Mouse (Mus musculus): ENCODE data around the gene Slain2. TPM values are rescaled to one million over a fixed set of nuclear protein-coding genes. Genes with fewer than 3 reads are reported as not detected.
"Not testable (repeated sequence)": the region's sequence is repeated elsewhere in the genome, so short reads cannot be mapped to it uniquely, and the experiment has no call there.

Slain2 gene
- polyA plus RNA-seq, 1 experiment from 2014 or later, result 15.2 TPM

DNA sequence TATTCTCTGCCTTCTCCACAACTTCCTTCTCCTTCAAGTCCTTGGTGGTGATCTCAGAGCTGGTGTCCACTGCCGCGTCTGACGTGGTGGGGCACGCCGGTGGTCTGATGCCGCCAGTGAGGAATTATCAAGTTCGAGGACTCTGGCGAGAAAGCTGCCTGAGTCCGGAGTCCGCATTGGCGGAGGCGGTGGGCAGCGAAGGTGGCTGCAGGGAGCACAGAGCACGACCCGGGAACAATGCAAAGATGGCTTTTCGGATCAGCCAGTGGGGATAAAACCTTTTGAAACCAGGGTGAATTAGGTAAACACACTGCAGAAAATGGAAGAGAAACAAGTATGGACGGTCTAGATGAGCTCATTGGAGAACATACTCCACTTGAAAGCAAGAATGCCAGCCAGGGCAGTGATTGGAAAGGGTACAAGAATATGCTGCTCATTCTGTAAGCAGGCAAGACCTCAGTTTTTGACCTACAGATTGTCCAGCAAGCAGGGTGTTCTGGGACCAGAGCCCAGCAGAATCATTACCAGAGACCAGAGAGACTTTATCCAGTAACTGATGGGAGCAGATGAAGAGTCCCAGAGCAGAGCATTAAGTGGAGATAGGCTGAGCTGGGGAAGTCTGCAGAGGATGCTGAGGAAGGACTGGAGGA is 19.0 kb downstream of the Slain2 start:
- 94% methylated on average over 17 of the region's 17 CpGs for WGBS
- H3K27me3 ChIP-seq (ENCODE audit: insufficient read depth, poor library complexity, severe bottlenecking), result no peaks in the 10 kb centered on the region

DNA sequence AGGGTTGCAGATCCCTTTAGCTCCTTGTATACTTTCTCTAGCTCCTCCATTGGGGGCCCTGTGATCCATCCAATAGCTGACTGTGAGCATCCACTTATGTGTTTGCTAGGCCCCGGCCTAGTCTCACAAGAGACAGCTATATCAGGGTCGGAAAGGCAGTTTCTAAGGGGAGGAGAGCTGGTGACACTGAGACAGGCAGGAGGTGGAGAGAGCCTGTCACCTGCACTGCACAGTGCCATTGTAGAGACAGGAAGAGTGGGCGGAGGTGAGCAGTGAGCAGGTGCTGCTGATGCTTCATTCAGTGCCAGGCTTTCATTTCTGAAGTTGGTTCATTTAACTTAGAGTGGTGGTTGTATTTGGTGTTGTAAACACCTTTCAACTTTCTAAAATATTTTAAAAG is 24.3 kb downstream of the Slain2 start:
- H3K27ac ChIP-seq; H3K9me3 ChIP-seq; DNase-seq (ENCODE audit: low spot score); H3K4me1 ChIP-seq (replicated peaks); H3K4me3 ChIP-seq; H3K27me3 ChIP-seq (ENCODE audit: insufficient read depth, poor library complexity, severe bottlenecking): not testable (repeated sequence)
- peaks cover 27% of the 10 kb centered on the region for H3K36me3 ChIP-seq
- WGBS, result 94% methylated on average over 3 of the region's 3 CpGs

More for the DNA sequence above, 19.0 kb downstream of the Slain2 start:
- H3K36me3 ChIP-seq, result peaks cover 12% of the 10 kb centered on the region
- H3K4me3 ChIP-seq, result no peak overlapping the region
- no peak overlapping the region for H3K27ac ChIP-seq
- no peaks in the 10 kb centered on the region for H3K4me1 ChIP-seq (replicated peaks)
- DNase-seq (ENCODE audit: low spot score), result no peak
- H3K9me3 ChIP-seq, result no peaks in the 10 kb centered on the region

DNA sequence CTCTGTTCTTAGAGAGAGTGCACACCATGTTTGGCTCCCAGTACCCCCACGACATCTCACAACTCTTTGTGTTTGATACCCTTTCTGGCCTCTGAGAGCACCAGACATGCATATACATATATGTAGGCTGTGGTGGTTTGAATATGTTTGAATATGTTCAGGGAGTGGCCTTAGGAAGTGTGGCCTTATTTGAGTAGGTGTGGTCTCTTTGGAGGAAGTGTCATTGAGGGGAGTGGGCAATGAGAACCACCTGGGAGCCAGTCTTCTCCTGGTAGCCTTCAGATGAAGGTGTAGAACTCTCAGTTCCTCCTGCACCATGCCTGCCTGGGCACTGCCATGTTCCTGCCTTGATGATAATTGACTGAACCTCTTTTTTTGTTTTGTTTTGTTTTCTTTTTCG is 25.2 kb downstream of the Slain2 start:
- Histone ChIP-seq H3K27ac (no peak overlapping the region), H3K4me3 (no peak overlapping the region), H3K36me3 (peaks cover 29% of the 10 kb centered on the region), H3K4me1 (replicated peaks) (no peaks in the 10 kb centered on the region), H3K27me3 (ENCODE audit: insufficient read depth, poor library complexity, severe bottlenecking) (no peaks in the 10 kb centered on the region), H3K9me3 (no peaks in the 10 kb centered on the region)
- 89% methylated on average over 2 of the region's 2 CpGs for WGBS
- DNase-seq (ENCODE audit: low spot score), result no peak

DNA sequence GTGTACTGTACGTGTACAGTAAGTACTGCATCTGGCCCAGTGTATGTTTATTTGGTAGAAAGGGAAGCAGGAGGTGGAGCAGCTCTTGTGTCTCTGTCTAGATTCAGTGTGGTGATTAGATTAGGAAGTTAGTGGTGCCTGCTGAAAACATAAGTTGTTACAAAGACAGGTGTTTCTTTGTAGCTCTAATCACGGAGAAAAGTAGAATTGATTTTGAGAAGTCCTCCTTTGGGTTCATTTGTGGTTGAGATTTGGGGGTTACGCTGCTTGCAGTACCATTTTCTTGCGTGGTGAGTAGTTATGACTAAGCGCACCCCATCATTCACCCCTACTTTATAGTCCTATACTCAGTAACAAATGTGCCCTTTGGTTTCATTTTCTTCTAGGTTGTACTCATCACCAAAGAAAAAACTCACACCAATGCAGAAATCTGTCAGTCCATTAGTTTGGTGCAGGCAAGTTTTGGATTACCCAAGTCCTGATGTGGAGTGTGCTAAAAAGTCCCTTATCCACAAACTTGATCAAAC is 26.9 kb downstream of the Slain2 start:
- Histone ChIP-seq H3K4me3 (no peak overlapping the region), H3K9me3 (no peaks in the 10 kb centered on the region), H3K4me1 (replicated peaks) (no peaks in the 10 kb centered on the region), H3K27me3 (ENCODE audit: insufficient read depth, poor library complexity, severe bottlenecking) (no peaks in the 10 kb centered on the region), H3K36me3 (peaks cover 35% of the 10 kb centered on the region), H3K27ac (no peak overlapping the region)
- WGBS, result 96% methylated on average over 5 of the region's 5 CpGs
- DNase-seq (ENCODE audit: low spot score), result no peak

DNA sequence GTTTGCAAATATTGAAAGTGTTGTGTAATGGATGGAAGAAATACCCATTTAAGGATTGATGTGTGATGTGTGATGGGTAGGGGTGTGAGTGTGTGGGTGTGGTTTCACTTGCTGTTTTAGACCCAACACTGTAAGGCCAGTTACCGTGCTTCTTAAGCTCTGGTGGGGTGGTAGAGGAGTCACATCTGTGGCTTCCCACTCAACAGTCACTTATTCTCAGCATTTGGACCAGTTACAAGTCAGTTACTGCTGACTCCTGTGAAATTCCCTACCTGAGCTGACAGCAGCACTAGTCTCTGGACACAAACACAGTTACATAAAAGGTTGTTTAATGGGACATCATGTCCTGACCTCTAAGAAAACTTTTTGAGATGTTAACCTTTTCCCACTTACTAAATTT is 34.0 kb downstream of the Slain2 start:
- H3K27me3 ChIP-seq (ENCODE audit: insufficient read depth, poor library complexity, severe bottlenecking), result no peaks in the 10 kb centered on the region
- peaks cover 44% of the 10 kb centered on the region for H3K36me3 ChIP-seq
- no peaks in the 10 kb centered on the region for H3K4me1 ChIP-seq (replicated peaks)
- H3K27ac ChIP-seq, result no peak overlapping the region
- no peak overlapping the region for H3K4me3 ChIP-seq
- no peaks in the 10 kb centered on the region for H3K9me3 ChIP-seq
- no peak for DNase-seq (ENCODE audit: low spot score)
- WGBS, result 98% methylated on average over 1 of the region's 1 CpGs

DNA sequence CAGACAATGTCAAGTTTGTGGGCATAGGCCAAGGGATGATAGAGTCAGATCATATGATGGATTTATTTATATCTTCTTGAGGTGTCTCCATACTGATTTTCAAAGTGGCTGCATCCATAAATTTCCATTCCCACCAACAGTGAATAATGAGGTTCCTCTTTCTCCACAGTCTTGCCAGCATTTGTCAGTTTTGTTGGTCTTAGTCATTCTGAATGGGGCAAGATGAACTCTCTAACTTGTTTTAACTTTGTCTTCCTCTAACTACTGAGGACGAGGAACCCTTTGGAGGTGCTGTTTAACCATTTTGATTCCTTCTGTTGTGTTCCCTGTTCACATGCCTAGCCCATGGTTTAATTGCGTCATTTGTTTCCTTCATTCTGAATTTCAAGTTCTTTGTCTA is 36.1 kb downstream of the Slain2 start:
- H3K27me3 ChIP-seq (ENCODE audit: insufficient read depth, poor library complexity, severe bottlenecking), result no peaks in the 10 kb centered on the region
- H3K36me3 ChIP-seq, result peaks cover 32% of the 10 kb centered on the region
- no peaks in the 10 kb centered on the region for H3K4me1 ChIP-seq (replicated peaks)
- H3K4me3 ChIP-seq, result no peak overlapping the region
- H3K27ac ChIP-seq, result no peak overlapping the region
- H3K9me3 ChIP-seq, result no peaks in the 10 kb centered on the region
- DNase-seq (ENCODE audit: low spot score), result no peak
- 95% methylated on average over 2 of the region's 2 CpGs for WGBS

DNA sequence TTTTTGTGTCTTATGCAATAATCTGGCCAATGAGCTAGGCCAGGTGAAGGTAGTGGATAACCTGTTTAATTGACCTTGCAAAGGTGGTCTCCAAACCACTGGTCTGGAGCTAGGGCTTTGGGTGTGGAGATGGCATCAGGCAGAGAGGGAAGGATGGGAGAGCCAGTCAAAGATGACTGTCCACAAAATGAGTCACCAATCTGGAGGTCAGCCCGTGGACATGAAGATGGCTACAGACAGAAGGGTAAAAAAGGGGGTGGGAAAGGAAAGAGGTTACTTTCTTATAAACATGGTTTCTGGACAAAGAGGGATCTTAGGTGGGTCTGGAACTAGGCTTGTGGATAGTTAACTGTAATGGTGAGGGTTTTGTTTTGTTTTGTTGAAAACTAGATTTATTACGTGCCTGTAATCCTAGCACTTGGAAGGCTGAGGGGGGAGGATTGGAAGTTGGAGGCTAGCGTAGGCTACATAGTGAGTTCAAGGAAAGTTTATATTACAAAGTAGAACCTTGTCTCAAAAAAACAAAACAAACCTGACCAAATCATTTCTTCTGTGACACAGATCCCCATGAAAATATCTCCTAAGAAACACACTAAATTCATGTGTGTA is 40.0 kb downstream of the Slain2 start:
- DNase-seq (ENCODE audit: low spot score), result no peak
- H3K4me3 ChIP-seq, result no peak overlapping the region
- H3K9me3 ChIP-seq, result no peaks in the 10 kb centered on the region
- no peaks in the 10 kb centered on the region for H3K27me3 ChIP-seq (ENCODE audit: insufficient read depth, poor library complexity, severe bottlenecking)
- H3K36me3 ChIP-seq, result peaks cover 32% of the 10 kb centered on the region
- H3K27ac ChIP-seq, result no peak overlapping the region
- WGBS, result 91% methylated on average over 3 of the region's 3 CpGs
- H3K4me1 ChIP-seq (replicated peaks), result no peaks in the 10 kb centered on the region

DNA sequence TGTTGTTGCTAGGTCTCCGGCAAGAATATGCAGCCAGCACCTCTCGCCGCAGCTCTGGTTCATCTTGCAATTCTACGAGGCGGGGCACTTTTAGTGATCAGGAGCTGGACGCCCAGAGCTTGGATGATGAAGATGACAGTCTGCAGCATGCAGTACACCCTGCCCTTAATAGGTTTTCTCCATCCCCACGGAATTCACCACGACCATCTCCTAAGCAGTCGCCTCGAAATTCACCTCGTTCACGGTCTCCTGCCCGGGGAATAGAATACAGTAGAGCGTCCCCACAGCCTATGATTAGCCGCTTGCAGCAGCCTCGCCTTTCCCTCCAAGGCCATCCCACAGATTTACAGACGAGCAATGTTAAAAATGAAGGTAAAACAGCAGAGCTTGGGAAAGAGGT is 43.2 kb downstream of the Slain2 start:
- Histone ChIP-seq H3K4me1 (replicated peaks) (no peaks in the 10 kb centered on the region), H3K4me3 (no peak overlapping the region), H3K27ac (no peak overlapping the region), H3K9me3 (no peaks in the 10 kb centered on the region), H3K27me3 (ENCODE audit: insufficient read depth, poor library complexity, severe bottlenecking) (no peaks in the 10 kb centered on the region), H3K36me3 (peaks cover 22% of the 10 kb centered on the region)
- DNase-seq (ENCODE audit: low spot score), result no peak
- 92% methylated on average over 17 of the region's 17 CpGs for WGBS

DNA sequence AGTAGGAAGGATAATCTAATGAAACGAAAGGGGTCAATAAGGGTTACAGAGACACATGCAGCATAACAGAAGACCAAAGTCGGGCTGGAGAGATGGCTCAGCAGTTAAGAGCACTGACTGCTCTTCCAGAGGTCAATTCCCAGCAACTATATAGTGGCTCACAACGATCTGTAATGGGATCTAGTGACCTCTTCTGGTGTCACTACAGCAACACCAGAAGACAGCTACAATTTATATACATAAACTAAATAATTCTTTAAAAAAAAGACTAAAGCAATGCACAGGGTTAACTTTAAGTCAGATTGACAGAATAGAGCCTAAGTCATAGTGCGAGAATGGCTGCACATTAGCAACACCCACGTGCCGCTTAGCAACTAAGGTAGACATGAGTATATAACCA is 46.0 kb downstream of the Slain2 start:
- DNase-seq (ENCODE audit: low spot score), result no peak
- 84% methylated on average over 6 of the region's 6 CpGs for WGBS
- Histone ChIP-seq H3K4me3 (no peak overlapping the region), H3K27ac (no peak overlapping the region), H3K9me3 (no peaks in the 10 kb centered on the region), H3K4me1 (replicated peaks) (no peaks in the 10 kb centered on the region), H3K27me3 (ENCODE audit: insufficient read depth, poor library complexity, severe bottlenecking) (no peaks in the 10 kb centered on the region), H3K36me3 (peaks cover 40% of the 10 kb centered on the region)

DNA sequence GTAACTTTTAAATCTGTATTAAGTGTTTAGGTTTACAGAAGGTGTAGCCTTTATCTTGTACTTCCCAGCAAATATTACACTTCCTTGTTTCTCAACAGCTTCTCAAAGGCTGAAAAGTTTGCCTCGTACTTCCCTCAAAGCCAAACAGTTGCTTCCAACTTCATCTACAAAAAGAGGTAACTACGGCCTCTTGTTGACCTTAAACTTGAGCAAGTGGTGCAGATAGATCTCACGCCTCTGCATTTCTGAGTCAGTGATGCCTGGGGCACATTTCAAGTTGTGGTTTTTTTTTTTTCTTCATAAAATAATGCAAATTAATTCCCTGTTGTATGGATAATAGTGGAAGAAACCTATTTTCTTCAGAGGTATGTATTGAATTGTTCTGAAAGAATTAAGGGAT is 51.6 kb downstream of the Slain2 start:
- H3K4me3 ChIP-seq, result no peak overlapping the region
- H3K9me3 ChIP-seq, result no peaks in the 10 kb centered on the region
- no peak overlapping the region for H3K27ac ChIP-seq
- no peaks in the 10 kb centered on the region for H3K27me3 ChIP-seq (ENCODE audit: insufficient read depth, poor library complexity, severe bottlenecking)
- WGBS, result 93% methylated on average over 3 of the region's 3 CpGs
- peaks cover 62% of the 10 kb centered on the region for H3K36me3 ChIP-seq
- no peaks in the 10 kb centered on the region for H3K4me1 ChIP-seq (replicated peaks)
- DNase-seq (ENCODE audit: low spot score), result no peak

DNA sequence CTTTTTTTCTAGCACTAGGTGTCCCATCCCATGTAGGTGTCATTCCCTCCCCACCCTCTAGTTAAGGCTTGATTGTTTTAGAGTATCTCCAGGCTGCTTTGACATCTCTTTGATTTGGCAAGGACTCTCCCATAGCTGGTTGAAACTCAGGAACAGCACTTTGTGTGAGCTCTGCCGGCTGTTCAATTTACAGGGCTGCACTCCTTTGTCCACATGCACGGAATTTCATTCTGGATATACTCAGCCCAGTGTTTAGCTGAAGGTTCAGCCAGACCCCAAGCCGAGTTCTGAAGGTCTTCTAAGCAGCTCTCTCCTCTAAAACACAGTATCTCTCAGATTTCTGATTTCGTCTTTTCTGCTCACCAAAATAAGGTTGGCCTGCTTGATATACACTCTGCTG is 58.3 kb downstream of the Slain2 start:
- DNase-seq (ENCODE audit: low spot score), result no peak
- no peaks in the 10 kb centered on the region for H3K9me3 ChIP-seq
- H3K27me3 ChIP-seq (ENCODE audit: insufficient read depth, poor library complexity, severe bottlenecking), result no peaks in the 10 kb centered on the region
- peaks cover 80% of the 10 kb centered on the region for H3K36me3 ChIP-seq
- peaks cover 5% of the 10 kb centered on the region; the same call in 1 of the 2 replicates for H3K4me1 ChIP-seq (replicated peaks)
- H3K4me3 ChIP-seq, result no peak overlapping the region
- H3K27ac ChIP-seq, result no peak overlapping the region
- WGBS, result 80% methylated on average over 4 of the region's 4 CpGs

DNA sequence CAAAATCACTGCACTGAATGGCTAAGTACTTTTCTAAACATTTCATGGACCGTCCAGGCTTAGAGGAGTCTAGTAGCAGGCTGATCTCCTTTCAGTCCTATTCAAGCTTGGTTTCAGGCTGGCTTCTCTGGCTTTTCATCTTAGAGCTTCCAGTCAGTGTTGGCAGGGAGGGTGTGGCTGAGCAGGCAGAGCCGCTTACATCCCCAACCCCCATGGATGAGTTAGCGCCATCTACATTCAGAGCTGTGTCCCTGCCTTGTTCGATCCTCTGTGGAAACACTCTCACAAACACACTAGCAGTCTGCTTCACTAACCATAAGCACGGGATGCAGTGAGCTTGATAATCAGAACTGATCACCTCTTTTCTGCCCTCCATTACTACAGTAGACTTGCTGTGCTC is 58.8 kb downstream of the Slain2 start:
- DNase-seq (ENCODE audit: low spot score), result no peak
- WGBS, result 64% methylated on average over 5 of the region's 5 CpGs

DNA sequence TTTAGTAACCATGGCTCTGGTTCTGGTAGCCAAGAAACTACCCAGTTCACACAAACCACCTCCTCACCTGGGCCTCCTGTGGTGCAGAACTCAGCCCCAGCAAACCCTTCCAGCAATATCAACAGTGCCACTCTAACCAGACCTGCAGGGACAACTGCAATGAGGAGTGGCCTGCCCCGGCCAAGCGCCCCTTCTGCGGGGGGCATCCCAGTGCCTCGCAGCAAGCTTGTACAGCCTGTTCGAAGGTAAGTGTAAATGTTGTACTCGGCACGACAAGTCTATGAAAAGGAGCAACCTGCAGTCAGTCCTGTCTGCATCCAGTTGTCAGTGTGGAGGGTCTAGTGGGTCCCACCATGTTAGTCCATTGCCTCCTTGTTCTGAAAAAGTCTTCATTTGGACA is 60.5 kb downstream of the Slain2 start, which contains the start of gene Gm10135:
Gm10135 (minus strand) TSS at position 101 of the 400 bp plus-strand sequence.
- DNase-seq (ENCODE audit: low spot score), result no peak
- Histone ChIP-seq H3K4me3 (no peak within 1 kb of the TSS), H3K27me3 (ENCODE audit: insufficient read depth, poor library complexity, severe bottlenecking) (no peaks in the 10 kb centered on the region), H3K9me3 (no peaks in the 10 kb centered on the region), H3K27ac (no peak within 1 kb of the TSS), H3K36me3 (peaks cover 75% of the 10 kb centered on the region), H3K4me1 (replicated peaks) (peaks cover 5% of the 10 kb centered on the region; the same call in 1 of the 2 replicates)
- WGBS, result 96% methylated on average over 7 of the region's 7 CpGs

More for the DNA sequence above, 58.8 kb downstream of the Slain2 start:
- H3K9me3 ChIP-seq, result no peaks in the 10 kb centered on the region
- peaks cover 5% of the 10 kb centered on the region; the same call in 1 of the 2 replicates for H3K4me1 ChIP-seq (replicated peaks)
- H3K36me3 ChIP-seq, result peaks cover 82% of the 10 kb centered on the region
- no peak overlapping the region for H3K27ac ChIP-seq
- no peak overlapping the region for H3K4me3 ChIP-seq
- no peaks in the 10 kb centered on the region for H3K27me3 ChIP-seq (ENCODE audit: insufficient read depth, poor library complexity, severe bottlenecking)

Measured in hindbrain, embryonic 10.5 days (tissue).